Mouse (Mus musculus): Measurements from ENCODE around the gene Idh2. TPM values are rescaled to one million over a fixed set of nuclear protein-coding genes. Genes with fewer than 3 reads are reported as not detected.
"Not testable (repeated sequence)": the region's sequence is repeated elsewhere in the genome, so short reads cannot be mapped to it uniquely, and the experiment has no call there.

Gene Idh2
- polyA plus RNA-seq, 1 experiment from 2014 or later = 671 TPM

- Histone ChIP-seq H3K4me1 (replicated peaks; ENCODE audit: control insufficient read depth, insufficient read depth, low read length) (peaks cover 10% of the 10 kb centered on the region), H3K27ac (ENCODE audit: low read length) (no peak overlapping the region), H3K27me3 (ENCODE audit: control insufficient read depth, insufficient read depth, low read depth, low read length) (no peaks in the 10 kb centered on the region), H3K9ac (ENCODE audit: low read length) (no peak overlapping the region), H3K9me3 (ENCODE audit: control insufficient read depth, low read length) (no peaks in the 10 kb centered on the region), H3K4me2 (ENCODE audit: low read depth, low read length) (no peak overlapping the region), H3K36me3 (ENCODE audit: control insufficient read depth, insufficient read depth, low read length) (no peaks in the 10 kb centered on the region), H3K4me3 (ENCODE audit: low read length) (no peak overlapping the region)
- 71% methylated on average over 8 of the region's 8 CpGs for WGBS
- no peak for ATAC-seq (ENCODE audit: low read depth)
These were observed 30.9 kb upstream of the Idh2 start for GRCm38 (mm10) chr7:80146077-80146476.

GRCm38 (mm10) chr7:80144695-80145094 is 29.5 kb upstream of the Idh2 start:
- Histone ChIP-seq H3K4me1 (replicated peaks; ENCODE audit: control insufficient read depth, insufficient read depth, low read length) (peaks cover 12% of the 10 kb centered on the region), H3K4me3 (ENCODE audit: low read length) (no peak overlapping the region), H3K27me3 (ENCODE audit: control insufficient read depth, insufficient read depth, low read depth, low read length) (no peaks in the 10 kb centered on the region), H3K9ac (ENCODE audit: low read length) (no peak overlapping the region), H3K4me2 (ENCODE audit: low read depth, low read length) (no peak overlapping the region), H3K36me3 (ENCODE audit: control insufficient read depth, insufficient read depth, low read length) (no peaks in the 10 kb centered on the region), H3K9me3 (ENCODE audit: control insufficient read depth, low read length) (no peaks in the 10 kb centered on the region), H3K27ac (ENCODE audit: low read length) (no peak overlapping the region)
- 88% methylated on average over 7 of the region's 7 CpGs for WGBS
- ATAC-seq (ENCODE audit: low read depth) = no peak

- 30% methylated on average over 22 of the region's 22 CpGs for WGBS
- Histone ChIP-seq H3K4me3 (ENCODE audit: low read length) (no peak overlapping the region), H3K27me3 (ENCODE audit: control insufficient read depth, insufficient read depth, low read depth, low read length) (no peaks in the 10 kb centered on the region), H3K9me3 (ENCODE audit: control insufficient read depth, low read length) (no peaks in the 10 kb centered on the region), H3K4me2 (ENCODE audit: low read depth, low read length) (no peak overlapping the region), H3K4me1 (replicated peaks; ENCODE audit: control insufficient read depth, insufficient read depth, low read length) (peaks cover 5% of the 10 kb centered on the region), H3K9ac (ENCODE audit: low read length) (peak overlapping the region; percentile 56), H3K36me3 (ENCODE audit: control insufficient read depth, insufficient read depth, low read length) (no peaks in the 10 kb centered on the region), H3K27ac (ENCODE audit: low read length) (peak overlapping the region; percentile 19; the same call in 1 of the 2 replicates)
- no peak; the same call in 1 of the 2 replicates for ATAC-seq (ENCODE audit: low read depth)
These were observed 28.4 kb upstream of the Idh2 start for GRCm38 (mm10) chr7:80143331-80144273.

- Histone ChIP-seq H3K36me3 (ENCODE audit: control insufficient read depth, insufficient read depth, low read length) (no peaks in the 10 kb centered on the region), H3K4me3 (ENCODE audit: low read length) (no peak overlapping the region), H3K4me1 (replicated peaks; ENCODE audit: control insufficient read depth, insufficient read depth, low read length) (peaks cover 5% of the 10 kb centered on the region), H3K27ac (ENCODE audit: low read length) (no peak overlapping the region), H3K9ac (ENCODE audit: low read length) (no peak overlapping the region), H3K9me3 (ENCODE audit: control insufficient read depth, low read length) (peaks cover 4% of the 10 kb centered on the region), H3K4me2 (ENCODE audit: low read depth, low read length) (no peak overlapping the region), H3K27me3 (ENCODE audit: control insufficient read depth, insufficient read depth, low read depth, low read length) (no peaks in the 10 kb centered on the region)
- WGBS = 19% methylated on average over 9 of the region's 9 CpGs
- peak; percentile 81 for ATAC-seq (ENCODE audit: low read depth)
These were observed 25.6 kb upstream of the Idh2 start for GRCm38 (mm10) chr7:80140815-80141214.

- H3K9me3 ChIP-seq (ENCODE audit: control insufficient read depth, low read length) = peaks cover 4% of the 10 kb centered on the region
- no peak overlapping the region for H3K27ac ChIP-seq (ENCODE audit: low read length)
- ATAC-seq (ENCODE audit: low read depth) = no peak
- H3K4me3 ChIP-seq (ENCODE audit: low read length) = no peak overlapping the region
- H3K4me2 ChIP-seq (ENCODE audit: low read depth, low read length) = no peak overlapping the region
- H3K9ac ChIP-seq (ENCODE audit: low read length) = no peak overlapping the region
- H3K27me3 ChIP-seq (ENCODE audit: control insufficient read depth, insufficient read depth, low read depth, low read length) = no peaks in the 10 kb centered on the region
- WGBS = 70% methylated on average over 1 of the region's 1 CpGs
- H3K4me1 ChIP-seq (replicated peaks; ENCODE audit: control insufficient read depth, insufficient read depth, low read length) = peaks cover 17% of the 10 kb centered on the region
- no peaks in the 10 kb centered on the region for H3K36me3 ChIP-seq (ENCODE audit: control insufficient read depth, insufficient read depth, low read length)
These were observed 23.2 kb upstream of the Idh2 start for GRCm38 (mm10) chr7:80138375-80138774.

- Histone ChIP-seq H3K4me1 (replicated peaks; ENCODE audit: control insufficient read depth, insufficient read depth, low read length) (peaks cover 15% of the 10 kb centered on the region), H3K9me3 (ENCODE audit: control insufficient read depth, low read length) (peaks cover 4% of the 10 kb centered on the region), H3K27ac (ENCODE audit: low read length) (peak overlapping the region; percentile 95), H3K36me3 (ENCODE audit: control insufficient read depth, insufficient read depth, low read length) (no peaks in the 10 kb centered on the region), H3K9ac (ENCODE audit: low read length) (no peak overlapping the region; the same call in 1 of the 2 replicates), H3K27me3 (ENCODE audit: control insufficient read depth, insufficient read depth, low read depth, low read length) (no peaks in the 10 kb centered on the region), H3K4me2 (ENCODE audit: low read depth, low read length) (peak overlapping the region; percentile 23; the same call in 1 of the 2 replicates), H3K4me3 (ENCODE audit: low read length) (no peak overlapping the region)
- ATAC-seq (ENCODE audit: low read depth) = peak; percentile 15; the same call in 1 of the 2 replicates
- 54% methylated on average over 1 of the region's 1 CpGs for WGBS
These were observed 20.0 kb upstream of the Idh2 start for GRCm38 (mm10) chr7:80135173-80135532.

- peak overlapping the region; percentile 23; the same call in 1 of the 2 replicates for H3K4me2 ChIP-seq (ENCODE audit: low read depth, low read length)
- H3K27me3 ChIP-seq (ENCODE audit: control insufficient read depth, insufficient read depth, low read depth, low read length) = no peaks in the 10 kb centered on the region
- peak overlapping the region; percentile 36; the same call in 1 of the 2 replicates for H3K9ac ChIP-seq (ENCODE audit: low read length)
- H3K4me3 ChIP-seq (ENCODE audit: low read length) = no peak overlapping the region
- H3K36me3 ChIP-seq (ENCODE audit: control insufficient read depth, insufficient read depth, low read length) = no peaks in the 10 kb centered on the region
- H3K4me1 ChIP-seq (replicated peaks; ENCODE audit: control insufficient read depth, insufficient read depth, low read length) = peaks cover 15% of the 10 kb centered on the region
- peak overlapping the region; percentile 95 for H3K27ac ChIP-seq (ENCODE audit: low read length)
- peak; percentile 91 for ATAC-seq (ENCODE audit: low read depth)
- WGBS = 16% methylated on average over 8 of the region's 8 CpGs
- peaks cover 4% of the 10 kb centered on the region for H3K9me3 ChIP-seq (ENCODE audit: control insufficient read depth, low read length)
These were observed 19.4 kb upstream of the Idh2 start for GRCm38 (mm10) chr7:80134454-80135172.

- Histone ChIP-seq H3K27me3 (ENCODE audit: control insufficient read depth, insufficient read depth, low read depth, low read length) (no peaks in the 10 kb centered on the region), H3K9ac (ENCODE audit: low read length) (no peak overlapping the region), H3K4me2 (ENCODE audit: low read depth, low read length) (no peak overlapping the region), H3K4me1 (replicated peaks; ENCODE audit: control insufficient read depth, insufficient read depth, low read length) (peaks cover 15% of the 10 kb centered on the region), H3K4me3 (ENCODE audit: low read length) (no peak overlapping the region), H3K27ac (ENCODE audit: low read length) (no peak overlapping the region), H3K36me3 (ENCODE audit: control insufficient read depth, insufficient read depth, low read length) (no peaks in the 10 kb centered on the region), H3K9me3 (ENCODE audit: control insufficient read depth, low read length) (peaks cover 4% of the 10 kb centered on the region)
- no peak for ATAC-seq (ENCODE audit: low read depth)
- WGBS = 44% methylated on average over 9 of the region's 9 CpGs
These were observed 17.3 kb upstream of the Idh2 start for GRCm38 (mm10) chr7:80132541-80132940.

- 69% methylated on average over 7 of the region's 7 CpGs for WGBS
- not testable (repeated sequence) for H3K9me3 ChIP-seq (ENCODE audit: control insufficient read depth, low read length); H3K36me3 ChIP-seq (ENCODE audit: control insufficient read depth, insufficient read depth, low read length); H3K4me2 ChIP-seq (ENCODE audit: low read depth, low read length); H3K4me3 ChIP-seq (ENCODE audit: low read length); H3K9ac ChIP-seq (ENCODE audit: low read length); H3K27ac ChIP-seq (ENCODE audit: low read length); H3K27me3 ChIP-seq (ENCODE audit: control insufficient read depth, insufficient read depth, low read depth, low read length); ATAC-seq (ENCODE audit: low read depth)
- H3K4me1 ChIP-seq (replicated peaks; ENCODE audit: control insufficient read depth, insufficient read depth, low read length) = peaks cover 15% of the 10 kb centered on the region
These were observed 16.1 kb upstream of the Idh2 start for GRCm38 (mm10) chr7:80131315-80131714.

Data from lung, embryonic 16.5 days (tissue).